Mouse (Mus musculus) lung, embryonic 16.5 days (tissue): ENCODE measurements around the gene Ints3. TPM values are rescaled to one million over a fixed set of nuclear protein-coding genes. Genes with fewer than 3 reads are reported as not detected.

Source experiments
- ATAC-seq: fragments of 200-750 bp; cut with Nextera tagmentation; 2 replicates; pipeline ENCODE4 v1.8.0; 2017; ENCODE audit warnings: low read depth, mild to moderate bottlenecking, moderate library complexity
- H3K27ac ChIP-seq: fragments of 300-500 bp; sonication (generic); 2 replicates; pipeline ENCODE4 v1.5.1; 2014; ENCODE audit warnings: mild to moderate bottlenecking, control low read depth, low read length
- H3K27me3 ChIP-seq: fragments of 300-500 bp; sonication (generic); 2 replicates; pipeline ENCODE4 v1.6.1; 2014; ENCODE audit warnings: low read depth, low read length, mixed read lengths; ENCODE audit not compliant: control insufficient read depth, insufficient read depth
- H3K36me3 ChIP-seq: fragments of 300-500 bp; sonication (generic); 2 replicates; pipeline ENCODE4 v1.6.1; 2014; ENCODE audit warnings: low read length; ENCODE audit not compliant: control insufficient read depth, insufficient read depth
- H3K4me1 ChIP-seq: fragments of 300-500 bp; sonication (generic); replicated peaks from 2 replicates; pipeline ENCODE4 v1.6.1; 2014; ENCODE audit warnings: low read length, mixed read lengths; ENCODE audit not compliant: control insufficient read depth, insufficient read depth
- H3K4me2 ChIP-seq: fragments of 300-500 bp; sonication (generic); 2 replicates; pipeline ENCODE4 v1.6.1; 2014; ENCODE audit warnings: low read depth, low read length, control low read depth
- H3K4me3 ChIP-seq: fragments of 300-500 bp; sonication (generic); 2 replicates; pipeline ENCODE4 v1.5.1; 2014; ENCODE audit warnings: mild to moderate bottlenecking, low read length, control low read depth
- H3K9ac ChIP-seq: fragments of 300-500 bp; sonication (generic); 2 replicates; pipeline ENCODE4 v1.6.1; 2014; ENCODE audit warnings: low read length, control low read depth
- H3K9me3 ChIP-seq: fragments of 300-500 bp; sonication (generic); 2 replicates; pipeline ENCODE4 v1.6.1; 2016; ENCODE audit warnings: low read length; ENCODE audit not compliant: control insufficient read depth
- WGBS: fragments of 180-500 bp; shearing (Covaris S2); extraction: QIAGEN DNeasy Blood & Tissue Kit; methylation state at CpG from one replicate; pipeline ENCODE4 v1.1.7; 2014; 5-methylcytosine and 5-hydroxymethylcytosine counted together
- polyA plus RNA-seq: library from polyadenylated mRNA; unstranded; fragments of >200 nt; fragmentation: Nextera tagmentation; extraction: Ambion mirVana; gene quantifications from 2 replicates; pipeline ENCODE4 v1.2.1, GENCODE M21; 2015

Ints3 gene
- polyA plus RNA-seq, 1 experiment from 2014 or later = 28.7 TPM

DNA sequence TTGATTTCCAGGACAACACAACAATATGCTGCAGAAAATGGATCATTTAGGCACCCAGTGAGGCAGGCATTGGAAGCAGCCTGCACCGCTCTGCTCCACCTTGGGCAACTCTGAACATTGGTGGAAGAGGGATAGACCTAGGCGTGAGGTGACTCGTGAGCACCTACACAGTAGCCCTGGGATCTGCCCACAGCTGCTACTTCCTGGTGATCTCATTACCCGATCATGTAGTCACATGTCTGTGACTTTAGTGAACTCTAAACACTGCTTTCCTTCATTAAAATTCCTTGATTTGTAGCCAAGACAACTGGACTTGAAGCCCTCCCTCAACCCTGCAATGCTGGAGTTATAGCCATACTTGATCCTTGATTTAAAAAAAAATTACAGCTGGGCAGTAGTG is 59.1 kb downstream of the Ints3 start:
- Histone ChIP-seq H3K4me3 (no peak overlapping the region), H3K9me3 (no peaks in the 10 kb centered on the region), H3K9ac (no peak overlapping the region), H3K4me2 (no peak overlapping the region), H3K4me1 (no peaks in the 10 kb centered on the region), H3K27me3 (no peaks in the 10 kb centered on the region), H3K27ac (no peak overlapping the region), H3K36me3 (no peaks in the 10 kb centered on the region)
- ATAC-seq = no peak
- 58% methylated on average over 4 of the region's 4 CpGs for WGBS

DNA sequence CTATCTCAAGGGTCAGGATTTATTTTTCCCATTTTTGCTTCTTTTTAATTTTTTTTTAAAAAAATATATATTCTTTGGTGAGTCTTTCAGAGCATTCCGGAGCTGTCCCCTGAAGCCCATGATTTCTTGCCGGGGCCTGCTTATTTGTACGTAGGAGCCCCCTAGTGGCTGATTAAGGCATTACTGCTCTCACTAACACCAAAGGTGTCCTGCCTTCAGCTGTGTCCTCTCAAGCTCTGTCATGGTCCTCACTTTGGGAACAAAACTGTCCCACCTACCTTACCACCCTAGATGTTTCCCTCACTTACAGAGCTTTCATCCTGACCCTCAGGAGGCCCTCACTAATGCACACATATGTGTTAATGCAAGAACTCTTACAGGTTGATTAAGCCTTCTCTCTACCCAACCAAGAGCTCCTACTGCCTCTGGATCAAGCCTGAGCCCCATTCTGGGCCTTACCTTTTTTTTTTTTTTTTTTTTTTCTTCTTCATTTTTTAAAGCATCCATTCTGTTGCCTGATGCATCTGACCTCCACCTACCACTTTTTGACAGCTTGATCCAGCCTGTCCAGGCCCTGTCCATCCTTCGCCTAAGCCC is 59.9 kb downstream of the Ints3 start:
- no peaks in the 10 kb centered on the region for H3K4me1 ChIP-seq
- 26% methylated on average over 4 of the region's 4 CpGs for WGBS
- ATAC-seq = peak; percentile 79

GRCm38 (mm10) chr3:90372817-90373216 is 60.6 kb downstream of the Ints3 start:
- WGBS = 47% methylated on average over 5 of the region's 5 CpGs
- ATAC-seq = peak; percentile 56; the same call in 1 of the 2 replicates

More for the DNA sequence above, 59.9 kb downstream of the Ints3 start:
- H3K9me3 ChIP-seq = no peaks in the 10 kb centered on the region
- no peak overlapping the region for H3K4me2 ChIP-seq
- H3K27me3 ChIP-seq = no peaks in the 10 kb centered on the region
- no peak overlapping the region for H3K4me3 ChIP-seq
- no peak overlapping the region for H3K27ac ChIP-seq
- no peaks in the 10 kb centered on the region for H3K36me3 ChIP-seq
- H3K9ac ChIP-seq = no peak overlapping the region

DNA sequence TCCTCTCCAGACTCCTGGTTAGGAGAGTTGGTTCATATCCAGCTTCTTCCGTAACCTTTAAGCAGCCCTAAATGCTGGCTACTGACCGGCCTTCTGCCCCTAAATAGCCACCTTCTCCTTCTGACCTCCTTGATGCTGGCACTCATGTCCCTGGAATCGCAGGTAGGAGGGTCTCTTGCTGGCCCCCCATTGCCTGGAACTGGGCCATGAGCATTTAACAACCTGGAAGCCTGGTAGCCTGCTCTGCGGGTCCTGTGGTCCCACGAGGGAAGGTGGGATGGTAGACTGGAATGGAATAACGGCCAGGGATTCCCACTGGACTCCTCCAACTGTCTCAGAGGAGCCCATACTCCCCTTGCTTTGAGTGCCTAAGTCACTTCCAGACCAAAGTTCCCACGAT is 61.6 kb downstream of the Ints3 start:
- no peak for ATAC-seq
- Histone ChIP-seq H3K4me1 (no peaks in the 10 kb centered on the region), H3K27me3 (no peaks in the 10 kb centered on the region), H3K4me2 (no peak overlapping the region), H3K9me3 (no peaks in the 10 kb centered on the region), H3K9ac (no peak overlapping the region), H3K36me3 (no peaks in the 10 kb centered on the region), H3K4me3 (no peak overlapping the region), H3K27ac (no peak overlapping the region)
- 62% methylated on average over 7 of the region's 7 CpGs for WGBS

More at GRCm38 (mm10) chr3:90372817-90373216, 60.6 kb downstream of the Ints3 start:
- no peak overlapping the region for H3K9ac ChIP-seq
- H3K4me2 ChIP-seq = no peak overlapping the region
- no peaks in the 10 kb centered on the region for H3K27me3 ChIP-seq
- no peaks in the 10 kb centered on the region for H3K9me3 ChIP-seq
- H3K27ac ChIP-seq = no peak overlapping the region
- no peak overlapping the region for H3K4me3 ChIP-seq
- H3K4me1 ChIP-seq = no peaks in the 10 kb centered on the region
- no peaks in the 10 kb centered on the region for H3K36me3 ChIP-seq

DNA sequence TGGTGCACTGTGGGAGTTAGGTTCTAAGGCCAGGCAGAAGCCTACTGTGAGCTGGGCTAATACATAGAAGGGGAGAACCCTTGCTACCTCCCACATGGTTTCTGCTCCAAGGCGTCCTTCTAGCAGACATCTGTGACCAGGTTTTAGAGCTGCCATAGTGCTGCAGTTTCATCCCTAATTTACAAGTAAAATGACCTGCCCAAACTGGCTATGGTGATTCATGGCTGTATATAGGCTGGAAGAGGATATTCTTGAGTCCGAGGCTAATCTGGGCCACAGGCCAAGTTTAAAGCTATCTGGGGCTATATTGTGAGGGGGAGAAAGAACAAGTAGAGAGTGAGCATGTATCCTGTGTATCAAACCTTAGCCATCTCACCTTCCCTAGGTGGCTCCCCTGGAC is 64.4 kb downstream of the Ints3 start:
- no peak overlapping the region for H3K4me3 ChIP-seq
- H3K36me3 ChIP-seq = no peaks in the 10 kb centered on the region; the same call in 1 of the 2 replicates
- H3K27ac ChIP-seq = no peak overlapping the region
- no peaks in the 10 kb centered on the region for H3K9me3 ChIP-seq
- H3K4me2 ChIP-seq = no peak overlapping the region
- no peaks in the 10 kb centered on the region for H3K4me1 ChIP-seq
- no peak for ATAC-seq
- no peaks in the 10 kb centered on the region for H3K27me3 ChIP-seq
- WGBS = 33% methylated on average over 2 of the region's 2 CpGs
- no peak overlapping the region for H3K9ac ChIP-seq

- H3K36me3 ChIP-seq = no peaks in the 10 kb centered on the region; the same call in 1 of the 2 replicates
- no peaks in the 10 kb centered on the region for H3K9me3 ChIP-seq
- H3K4me2 ChIP-seq = no peak overlapping the region
- no peak overlapping the region for H3K9ac ChIP-seq
- 87% methylated on average over 5 of the region's 5 CpGs for WGBS
- no peaks in the 10 kb centered on the region for H3K4me1 ChIP-seq
- no peak overlapping the region for H3K27ac ChIP-seq
- no peak overlapping the region for H3K4me3 ChIP-seq
- no peaks in the 10 kb centered on the region for H3K27me3 ChIP-seq
- ATAC-seq = no peak
Observed at GRCm38 (mm10) chr3:90367001-90367632, 66.3 kb downstream of the Ints3 start.

DNA sequence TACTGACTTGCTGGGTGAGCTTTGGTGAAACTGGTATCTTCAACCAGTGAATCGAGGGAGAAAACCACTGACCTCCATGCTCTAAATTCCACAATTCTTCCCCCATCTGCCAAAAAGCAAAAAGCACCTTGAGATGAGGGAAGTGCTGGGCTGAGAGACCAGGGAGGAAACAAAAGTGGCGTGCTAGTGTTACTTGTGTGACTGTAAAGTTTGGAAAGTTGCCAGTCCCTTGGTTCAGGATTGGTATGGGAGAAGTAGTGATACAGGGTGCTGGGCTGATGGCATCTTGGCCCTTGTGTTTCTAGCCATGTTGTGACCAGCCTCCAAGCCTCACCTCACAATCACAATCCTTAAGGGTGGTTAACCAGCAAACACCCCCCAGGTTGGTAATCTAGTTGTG is 71.1 kb downstream of the Ints3 start:
- H3K4me3 ChIP-seq = no peak overlapping the region
- no peak overlapping the region for H3K27ac ChIP-seq
- H3K27me3 ChIP-seq = no peaks in the 10 kb centered on the region
- H3K4me2 ChIP-seq = no peak overlapping the region
- WGBS = 65% methylated on average over 2 of the region's 2 CpGs
- ATAC-seq = no peak
- peaks cover 16% of the 10 kb centered on the region for H3K36me3 ChIP-seq
- no peak overlapping the region for H3K9ac ChIP-seq
- no peaks in the 10 kb centered on the region for H3K4me1 ChIP-seq
- no peaks in the 10 kb centered on the region for H3K9me3 ChIP-seq

DNA sequence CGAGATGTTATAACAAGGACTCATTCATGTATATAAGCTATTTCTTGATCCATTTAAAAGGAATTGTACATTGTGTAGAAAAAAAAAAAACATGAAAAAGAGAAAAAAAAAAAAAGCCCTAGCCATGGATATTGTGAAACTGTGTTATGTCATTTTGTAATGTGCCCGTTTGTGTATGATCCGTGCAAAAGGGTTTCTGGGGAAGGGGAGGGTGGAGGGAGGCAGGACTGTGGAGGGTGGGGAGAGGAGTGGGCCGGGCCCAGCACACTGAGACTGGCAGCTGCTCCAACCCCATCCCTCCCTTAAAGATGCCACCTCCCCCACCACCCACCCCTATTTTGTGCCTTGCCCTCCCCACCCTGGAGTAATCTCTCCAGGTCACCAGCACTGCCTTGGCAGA is 71.9 kb downstream of the Ints3 start:
- 76% methylated on average over 4 of the region's 4 CpGs for whole genome bisulfite sequencing
- H3K27me3 ChIP-seq = no peaks in the 10 kb centered on the region
- no peak overlapping the region for H3K4me2 ChIP-seq
- H3K36me3 ChIP-seq = peaks cover 19% of the 10 kb centered on the region
- H3K9me3 ChIP-seq = no peaks in the 10 kb centered on the region
- no peak for ATAC-seq
- H3K27ac ChIP-seq = no peak overlapping the region
- no peaks in the 10 kb centered on the region for H3K4me1 ChIP-seq
- no peak overlapping the region for H3K9ac ChIP-seq
- H3K4me3 ChIP-seq = no peak overlapping the region

- Histone ChIP-seq H3K27ac (no peak overlapping the region), H3K9ac (no peak overlapping the region), H3K27me3 (no peaks in the 10 kb centered on the region), H3K36me3 (peaks cover 38% of the 10 kb centered on the region), H3K4me1 (no peaks in the 10 kb centered on the region), H3K4me2 (no peak overlapping the region), H3K9me3 (no peaks in the 10 kb centered on the region), H3K4me3 (no peak overlapping the region)
- no peak for ATAC-seq
- 95% methylated on average over 1 of the region's 1 CpGs for WGBS
Observed at GRCm38 (mm10) chr3:90359230-90359629, 74.2 kb downstream of the Ints3 start.
